Mouse (Mus musculus): Measurements from ENCODE around the gene Gm13090.

Gm13090 gene

DNA sequence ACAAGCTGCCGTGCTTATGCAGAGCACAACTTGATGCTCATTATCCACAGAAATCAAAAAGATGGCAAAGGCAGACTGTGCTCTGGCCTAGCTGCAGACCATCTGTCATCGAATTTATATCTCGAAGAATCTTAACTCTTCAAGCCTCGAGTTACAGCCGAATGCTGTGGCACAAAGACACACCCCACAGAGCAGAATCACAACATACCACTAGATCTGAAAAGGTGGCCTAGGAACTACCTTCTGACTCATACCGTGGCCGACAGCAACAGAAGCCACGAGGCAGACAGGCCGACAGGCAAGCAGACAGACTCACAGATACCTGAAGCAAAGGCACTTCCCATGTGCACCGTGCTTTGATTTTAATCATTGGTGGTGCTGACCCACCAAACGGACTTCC is 14.3 kb downstream of the Gm13090 start:
- no peak for DNase-seq

GRCm38 (mm10) chr4:151104147-151104546 is 14.8 kb downstream of the Gm13090 start:
- DNase-seq = no peak

- no peak for DNase-seq
Observed at GRCm38 (mm10) chr4:151105886-151106285, 16.5 kb downstream of the Gm13090 start.

DNA sequence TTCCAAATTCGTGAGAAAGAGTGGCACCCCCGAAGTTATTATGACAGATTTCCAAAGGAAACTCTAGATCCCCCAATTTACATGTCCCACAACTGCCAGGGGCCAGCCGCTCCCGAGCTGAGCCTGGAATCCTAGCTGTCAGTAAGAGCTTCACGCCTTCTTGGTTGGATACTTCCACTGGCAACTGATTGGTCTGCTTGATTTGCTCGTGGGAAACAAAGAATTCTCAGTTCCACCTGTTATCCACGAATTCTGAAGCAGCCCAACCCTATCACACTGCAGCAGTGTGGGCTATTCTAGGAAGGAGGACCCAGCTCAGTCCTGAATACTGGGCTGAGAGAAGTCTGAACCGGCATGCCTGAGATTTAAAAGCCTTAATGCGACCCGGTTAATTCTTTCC is 17.1 kb downstream of the Gm13090 start:
- no peak for DNase-seq

GRCm38 (mm10) chr4:151107131-151108001 is 18.0 kb downstream of the Gm13090 start:
- peak; percentile 51 for DNase-seq

- DNase-seq = peak; percentile 88
Observed at GRCm38 (mm10) chr4:151108028-151108771, 18.8 kb downstream of the Gm13090 start.

GRCm38 (mm10) chr4:151108834-151109241 is 19.5 kb downstream of the Gm13090 start:
- DNase-seq = no peak

DNA sequence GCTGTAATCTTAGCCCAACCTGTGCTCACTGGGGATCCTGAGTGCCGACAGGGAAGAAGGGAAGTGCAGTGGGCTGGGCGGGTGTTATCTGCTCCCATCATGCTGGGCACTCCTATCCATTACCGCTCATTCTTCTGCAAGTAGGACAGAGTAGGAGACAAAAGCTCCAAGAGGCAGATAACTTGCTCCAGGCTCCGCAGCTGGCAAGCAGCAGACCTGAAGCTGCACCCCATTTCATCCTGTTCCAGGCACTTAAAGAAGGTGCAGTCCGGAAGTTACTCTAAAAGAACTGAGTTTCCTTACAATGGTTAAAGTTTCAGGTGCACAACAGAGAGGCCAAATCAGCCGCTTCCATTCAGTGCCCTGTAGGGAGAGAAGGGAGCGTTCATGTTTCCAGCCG is 21.9 kb downstream of the Gm13090 start:
- DNase-seq = no peak

GRCm38 (mm10) chr4:151114574-151114973 is 25.2 kb downstream of the Gm13090 start:
- DNase-seq = no peak

DNA sequence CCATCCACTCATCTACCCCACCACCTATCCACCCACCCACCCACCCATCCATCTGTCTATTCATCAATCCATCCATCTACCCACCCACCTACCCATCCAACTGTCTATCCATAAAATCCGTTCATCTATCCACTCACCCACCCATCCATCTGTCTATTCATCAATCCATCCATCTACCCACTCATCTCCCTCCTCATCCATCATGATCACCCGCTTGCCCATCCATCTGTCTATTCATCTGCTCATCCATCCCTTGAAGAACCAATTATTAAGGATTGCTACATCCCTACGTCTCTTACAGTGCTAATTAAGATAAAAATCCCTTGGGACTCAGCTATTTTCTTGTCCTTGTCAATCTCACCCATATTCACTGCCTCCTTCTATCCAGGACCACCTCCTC is 29.5 kb downstream of the Gm13090 start:
- no peak for DNase-seq

DNA sequence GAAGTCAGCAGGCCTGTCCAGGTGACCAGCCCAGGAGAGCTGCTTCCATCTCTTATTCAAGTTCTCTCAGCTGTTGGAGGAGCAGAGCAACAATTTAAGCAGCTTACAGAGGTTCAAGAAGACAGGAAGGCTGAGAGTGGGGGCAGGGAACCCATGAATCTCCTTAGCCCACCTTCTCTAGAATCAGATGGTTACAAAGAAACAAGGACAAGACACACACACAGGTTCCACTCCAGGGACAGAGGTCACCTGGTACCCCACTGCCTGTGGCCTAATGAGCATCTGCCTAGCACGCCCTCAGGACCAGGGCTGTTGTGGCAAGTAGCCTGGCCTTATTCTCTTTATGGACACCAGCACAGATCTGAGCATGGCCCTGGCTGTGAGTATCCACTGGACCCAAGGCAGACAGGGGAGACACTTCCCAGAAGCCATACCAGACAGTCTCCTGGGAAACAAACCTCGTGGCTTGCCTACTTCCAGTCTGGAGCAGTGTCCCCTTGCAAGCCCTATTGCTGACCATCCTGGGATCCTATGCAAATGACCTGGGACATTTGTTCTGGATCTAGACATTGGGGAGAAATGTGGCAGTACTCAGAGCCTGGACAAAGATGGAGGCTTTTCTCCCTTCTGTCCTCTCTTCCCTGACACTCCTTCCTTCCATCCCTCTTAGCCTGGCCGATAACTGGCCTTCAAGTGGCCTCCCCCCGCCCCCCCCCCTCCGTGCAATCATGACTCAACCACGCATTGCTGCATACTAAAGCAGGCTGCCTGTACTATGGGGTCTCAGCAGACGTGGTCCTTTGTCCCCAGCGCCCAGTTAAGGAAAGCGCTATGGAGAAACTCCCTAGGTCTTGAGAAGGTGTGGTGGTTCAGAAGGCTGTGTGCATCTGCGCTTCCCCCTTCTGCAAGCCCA is 38.5 kb downstream of the Gm13090 start:
- no peak for DNase-seq

DNA sequence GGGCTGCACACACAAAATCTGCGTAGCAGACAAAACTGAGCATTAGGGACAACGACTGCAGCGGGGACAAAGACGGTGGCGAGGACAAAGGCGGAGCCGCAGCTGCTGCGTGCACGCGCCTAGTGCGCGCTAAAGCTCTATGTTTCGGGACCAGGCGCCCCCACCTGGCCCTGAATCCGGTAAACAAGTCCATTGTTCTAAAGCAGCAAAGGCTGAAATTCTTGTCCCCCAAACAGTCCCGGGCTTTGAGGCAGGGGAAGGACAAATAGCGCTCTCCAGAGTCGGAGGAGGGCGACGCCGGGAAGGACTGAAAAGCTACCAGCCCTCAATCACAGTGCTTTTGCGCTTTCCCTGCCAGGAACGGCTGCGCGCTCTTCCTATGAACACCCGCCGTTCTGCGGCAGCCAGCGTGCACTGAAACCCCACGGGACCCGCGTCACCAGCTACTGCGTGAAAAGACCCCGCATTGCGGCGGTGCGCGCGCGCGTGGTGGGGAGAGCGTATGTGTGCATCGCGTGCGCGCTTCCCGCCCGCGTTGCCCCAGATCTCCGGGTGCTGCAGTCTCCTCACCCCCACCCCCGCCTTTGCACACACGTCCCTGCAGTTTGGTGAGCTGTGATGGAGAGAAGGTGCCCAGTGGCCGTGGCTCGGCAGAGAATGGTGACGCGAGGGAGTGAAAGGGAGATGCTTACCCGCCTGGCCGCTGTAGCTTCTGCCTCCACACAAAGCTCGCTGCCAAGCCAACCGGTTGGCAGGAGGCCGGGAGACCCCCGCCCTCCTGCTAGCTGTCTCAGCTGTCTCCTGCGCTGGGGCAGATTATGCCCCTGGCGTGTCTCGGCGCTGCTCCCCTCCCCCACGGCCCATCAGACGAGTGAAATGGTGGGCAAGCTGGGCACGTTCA is 39.5 kb downstream of the Gm13090 start:
- peak; percentile 87 for DNase-seq

GRCm38 (mm10) chr4:151129725-151130557 is 40.6 kb downstream of the Gm13090 start:
- peak; percentile 49 for DNase-seq

DNA sequence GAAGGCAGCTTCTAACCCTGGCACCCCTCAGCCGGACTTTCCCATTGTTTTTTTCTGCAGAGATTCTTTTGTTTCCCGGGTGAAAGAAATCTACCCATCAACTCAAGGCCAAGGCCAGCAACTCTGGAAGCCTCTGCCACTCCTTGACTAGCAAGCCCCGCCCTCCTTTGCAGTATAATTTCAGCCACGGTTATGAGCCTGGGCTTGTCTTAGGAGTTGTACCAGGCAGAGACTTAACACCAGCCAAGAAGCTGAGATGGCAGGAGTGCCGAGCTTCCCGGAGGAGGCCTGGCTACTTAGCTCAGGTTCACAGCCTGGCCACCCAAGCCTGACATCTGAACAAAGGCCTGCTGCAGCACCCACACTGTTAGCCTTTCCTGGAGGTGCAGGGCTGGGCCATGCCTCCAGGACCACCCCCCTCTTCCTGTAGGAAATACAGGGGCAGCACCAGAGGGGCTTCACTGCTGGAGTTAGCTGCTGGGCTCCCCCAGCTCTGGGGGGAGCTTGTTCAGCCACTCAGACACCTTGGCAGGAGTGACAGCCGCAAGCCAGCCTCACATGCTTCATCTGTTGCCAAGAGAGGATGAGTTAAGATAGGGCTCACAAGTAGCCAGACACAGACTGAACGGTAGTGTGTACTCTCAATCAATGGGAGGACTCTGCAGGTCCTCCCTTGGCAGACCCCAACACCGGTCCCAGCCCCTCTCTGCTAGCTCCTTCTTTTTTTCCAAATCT is 41.6 kb downstream of the Gm13090 start:
- no peak for DNase-seq

DNA sequence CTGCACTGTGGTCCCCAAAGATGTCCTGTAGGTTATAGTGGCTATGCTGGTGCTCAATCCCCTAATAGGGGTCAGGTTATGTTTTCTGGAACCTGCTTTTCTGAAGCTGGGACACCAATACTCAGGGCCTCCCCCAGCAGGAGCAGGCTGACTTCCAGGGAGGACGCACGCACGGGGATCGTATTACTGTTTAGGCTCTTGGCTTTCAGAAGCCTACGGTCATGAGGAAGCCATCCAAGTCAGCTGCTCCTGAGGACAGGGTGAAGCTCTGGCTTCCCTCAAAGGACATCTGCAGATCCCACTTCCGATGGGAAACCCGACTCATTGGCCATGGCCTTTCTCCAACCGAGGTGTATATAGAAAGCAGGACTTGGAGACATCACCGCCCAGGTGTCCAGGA is 43.1 kb downstream of the Gm13090 start:
- DNase-seq = no peak

- no peak for DNase-seq
Observed at GRCm38 (mm10) chr4:151133760-151134159, 44.4 kb downstream of the Gm13090 start.

GRCm38 (mm10) chr4:151135491-151135890 is 46.1 kb downstream of the Gm13090 start:
- DNase-seq = no peak

- no peak for DNase-seq
Observed at GRCm38 (mm10) chr4:151137701-151138100, 48.3 kb downstream of the Gm13090 start.

GRCm38 (mm10) chr4:151138135-151138534 is 48.8 kb downstream of the Gm13090 start:
- peak; percentile 65 for DNase-seq

- peak; percentile 36 for DNase-seq
Observed at GRCm38 (mm10) chr4:151138586-151138985, 49.2 kb downstream of the Gm13090 start.
